Mouse (Mus musculus) hindbrain, embryonic 16.5 days (tissue): ENCODE measurements at regions not wholly inside any gene's neighbourhood (a gene's known extent, or its start where the extent isn't known, plus 50 kb on each side); places are given as distances from the start of the nearest gene placed in this dataset.

ENCODE experiments used
- ATAC-seq: fragments of 200-750 bp; cut with Nextera tagmentation; 2 replicates; pipeline ENCODE4 v1.8.0; 2017; ENCODE audit warnings: moderate TSS enrichment, moderate library complexity
- H3K27ac ChIP-seq: fragments of 300-500 bp; sonication (generic); 2 replicates; pipeline ENCODE4 v1.5.1; 2014; ENCODE audit warnings: low read depth, mild to moderate bottlenecking, control low read depth, low read length, moderate library complexity
- H3K27me3 ChIP-seq: fragments of 300-500 bp; sonication (generic); replicated peaks from 2 replicates; pipeline ENCODE4 v1.6.1; 2014; ENCODE audit warnings: low read length; ENCODE audit not compliant: control insufficient read depth, insufficient read depth
- H3K36me3 ChIP-seq: fragments of 300-500 bp; sonication (generic); 2 replicates; pipeline ENCODE4 v1.6.1; 2014; ENCODE audit warnings: mild to moderate bottlenecking, low read length, moderate library complexity, mixed read lengths; ENCODE audit not compliant: control insufficient read depth, insufficient read depth
- H3K4me1 ChIP-seq: fragments of 300-500 bp; sonication (generic); 2 replicates; pipeline ENCODE4 v1.6.1; 2014; ENCODE audit warnings: low read depth, low read length; ENCODE audit not compliant: control insufficient read depth, insufficient read depth
- H3K4me2 ChIP-seq: fragments of 300-500 bp; sonication (generic); 2 replicates; pipeline ENCODE4 v1.6.1; 2014; ENCODE audit warnings: mild to moderate bottlenecking, low read length, control low read depth, moderate library complexity
- H3K4me3 ChIP-seq: fragments of 300-500 bp; sonication (generic); 2 replicates; pipeline ENCODE4 v1.5.1; 2014; ENCODE audit warnings: mild to moderate bottlenecking, low read length, control low read depth, moderate library complexity
- H3K9ac ChIP-seq: fragments of 300-500 bp; sonication (generic); 2 replicates; pipeline ENCODE4 v1.6.1; 2014; ENCODE audit warnings: low read depth, mild to moderate bottlenecking, control low read depth, low read length, moderate library complexity
- H3K9me3 ChIP-seq: fragments of 300-500 bp; sonication (generic); 2 replicates; pipeline ENCODE4 v1.6.1; 2014; ENCODE audit warnings: mild to moderate bottlenecking, low read length, moderate library complexity; ENCODE audit not compliant: control insufficient read depth
- WGBS: fragments of 180-500 bp; shearing (Covaris S2); extraction: QIAGEN DNeasy Blood & Tissue Kit; methylation state at CpG from one replicate; pipeline ENCODE4 v1.1.7; 2014; 5-methylcytosine and 5-hydroxymethylcytosine counted together

DNA sequence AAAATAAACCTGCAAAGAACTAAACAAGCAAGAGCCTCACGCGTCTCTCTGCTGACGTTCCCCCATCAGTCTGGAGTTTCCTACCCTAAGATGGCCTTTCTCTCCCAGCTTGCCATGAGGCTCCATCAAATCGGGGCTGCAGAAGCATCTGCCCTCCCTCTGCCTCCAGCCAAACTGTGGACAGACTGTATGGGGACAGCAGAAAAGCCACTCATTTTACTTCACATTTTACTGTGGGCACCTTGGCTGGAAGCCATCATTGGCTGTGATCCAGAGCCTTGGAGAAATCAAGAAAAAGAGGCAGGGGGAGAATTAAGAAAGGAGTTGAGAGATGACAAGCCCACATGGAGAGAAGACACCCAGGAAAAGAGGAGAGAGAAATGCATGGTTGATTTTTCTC is 225.9 kb upstream of the 3110018I06Rik start:
- no peaks in the 10 kb centered on the region for H3K27me3 ChIP-seq
- H3K36me3 ChIP-seq: no peaks in the 10 kb centered on the region
- WGBS: 66% methylated on average over 4 of the region's 4 CpGs
- ATAC-seq: no peak
- no peaks in the 10 kb centered on the region for H3K9me3 ChIP-seq
- H3K9ac ChIP-seq: no peak overlapping the region
- no peaks in the 10 kb centered on the region for H3K4me1 ChIP-seq
- no peak overlapping the region for H3K4me3 ChIP-seq
- no peak overlapping the region for H3K27ac ChIP-seq
- no peak overlapping the region for H3K4me2 ChIP-seq

DNA sequence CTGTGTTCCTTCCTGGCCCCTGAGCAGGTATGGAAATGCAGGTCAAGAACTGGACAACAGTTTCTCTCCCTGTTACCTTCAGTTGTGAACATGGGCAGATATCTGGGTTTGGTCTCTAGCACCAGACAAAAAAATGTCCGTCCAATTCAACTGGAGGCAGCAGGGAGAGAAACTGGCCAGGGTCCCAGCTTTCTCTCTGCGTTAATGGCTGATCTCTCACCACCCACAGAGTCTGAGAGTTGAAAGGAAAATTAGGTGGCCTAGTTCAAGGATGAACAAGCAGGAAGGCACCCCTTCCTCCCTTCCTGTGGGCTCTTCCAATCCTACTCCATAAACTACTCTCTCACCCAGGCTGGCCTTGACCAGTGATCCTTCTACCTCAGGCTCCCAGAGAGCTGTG is 221.7 kb upstream of the 3110018I06Rik start:
- ATAC-seq: no peak
- no peaks in the 10 kb centered on the region for H3K9me3 ChIP-seq
- H3K4me3 ChIP-seq: no peak overlapping the region
- H3K36me3 ChIP-seq: no peaks in the 10 kb centered on the region
- H3K27me3 ChIP-seq: no peaks in the 10 kb centered on the region
- H3K27ac ChIP-seq: no peak overlapping the region
- no peak overlapping the region for H3K9ac ChIP-seq
- 54% methylated on average over 2 of the region's 2 CpGs for WGBS
- no peaks in the 10 kb centered on the region for H3K4me1 ChIP-seq
- no peak overlapping the region for H3K4me2 ChIP-seq

DNA sequence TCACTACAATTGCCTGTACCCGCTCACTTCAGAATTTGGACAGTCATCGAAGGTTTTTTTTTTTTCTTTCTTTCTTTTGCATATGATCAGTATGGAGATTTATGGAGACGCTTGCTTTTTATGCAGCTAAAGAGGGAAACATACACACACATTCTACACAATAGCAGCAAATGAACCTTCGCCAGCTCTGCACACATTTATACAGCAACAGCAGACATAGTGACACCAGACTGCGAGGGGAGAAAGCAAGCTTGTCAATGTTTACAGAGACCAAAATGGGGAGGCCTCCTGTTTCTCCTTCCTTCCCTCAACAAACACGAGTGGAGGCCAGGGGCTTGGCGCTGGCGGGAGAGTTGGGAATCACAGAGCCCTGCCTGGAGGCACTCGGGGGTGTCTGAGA is 202.8 kb upstream of the 3110018I06Rik start:
- no peak overlapping the region for H3K27ac ChIP-seq
- H3K36me3 ChIP-seq: no peaks in the 10 kb centered on the region
- WGBS: 68% methylated on average over 9 of the region's 9 CpGs
- no peaks in the 10 kb centered on the region for H3K4me1 ChIP-seq
- H3K9me3 ChIP-seq: no peaks in the 10 kb centered on the region
- no peak overlapping the region for H3K4me3 ChIP-seq
- no peak overlapping the region for H3K9ac ChIP-seq
- ATAC-seq: no peak
- H3K4me2 ChIP-seq: no peak overlapping the region
- no peaks in the 10 kb centered on the region for H3K27me3 ChIP-seq

DNA sequence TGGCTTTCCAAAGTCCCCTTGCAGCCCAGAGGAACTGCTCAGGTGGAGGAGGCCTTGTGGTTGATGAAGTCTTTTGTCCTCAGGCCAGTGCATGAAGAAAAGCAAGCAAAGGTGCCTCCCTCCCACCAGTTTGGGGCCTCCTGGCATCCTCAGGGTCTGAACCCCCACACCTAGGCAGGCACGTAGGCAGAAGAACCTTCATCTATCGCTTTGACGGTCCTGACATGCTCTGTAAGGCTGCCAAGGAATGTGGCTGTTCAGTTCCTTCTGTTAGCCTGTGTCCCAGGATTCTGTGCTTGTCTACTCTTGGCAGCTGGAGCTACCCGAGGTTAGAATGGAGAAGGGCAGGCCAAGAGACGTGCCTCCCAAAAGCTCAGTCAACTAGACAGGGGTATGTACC is 197.1 kb upstream of the 3110018I06Rik start:
- Histone ChIP-seq H3K4me1 (no peaks in the 10 kb centered on the region), H3K9me3 (no peaks in the 10 kb centered on the region), H3K4me3 (no peak overlapping the region), H3K9ac (no peak overlapping the region), H3K4me2 (no peak overlapping the region), H3K27me3 (no peaks in the 10 kb centered on the region), H3K27ac (no peak overlapping the region), H3K36me3 (no peaks in the 10 kb centered on the region)
- no peak for ATAC-seq
- 79% methylated on average over 5 of the region's 5 CpGs for WGBS

DNA sequence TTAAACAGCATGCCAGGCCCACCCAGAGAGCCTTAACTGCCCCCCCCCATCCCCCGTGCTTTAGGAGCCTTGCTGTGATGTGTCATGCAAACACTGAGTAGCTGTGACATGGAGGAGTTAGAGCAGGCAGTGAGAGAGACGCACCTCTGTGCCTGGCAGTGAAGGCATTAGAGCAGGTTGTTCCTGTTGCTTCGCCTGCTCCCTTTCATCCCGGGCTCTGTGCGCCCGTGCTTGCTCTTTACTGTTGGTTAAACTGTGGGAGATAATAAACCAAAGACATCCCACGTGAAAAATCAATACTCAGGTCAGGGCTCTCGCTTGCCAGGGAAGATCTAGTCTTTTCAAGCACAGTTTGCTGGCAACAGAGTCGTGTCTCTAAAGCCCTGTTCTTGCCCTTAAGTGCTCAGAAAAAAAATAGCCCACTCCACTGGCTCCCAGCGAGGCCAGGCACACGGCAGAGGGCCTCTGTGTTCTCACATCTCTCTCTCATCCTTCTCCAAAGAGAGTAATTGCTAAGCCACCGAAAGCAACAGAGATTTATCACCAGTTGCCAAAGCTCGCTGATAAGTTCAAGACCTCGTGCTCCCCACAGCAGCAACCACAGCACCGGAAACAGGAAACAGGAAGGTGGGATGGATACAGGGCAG is 181.2 kb upstream of the 3110018I06Rik start:
- Histone ChIP-seq H3K27ac (no peak overlapping the region), H3K4me3 (no peak overlapping the region), H3K4me2 (no peak overlapping the region), H3K9ac (no peak overlapping the region), H3K9me3 (no peaks in the 10 kb centered on the region), H3K27me3 (no peaks in the 10 kb centered on the region), H3K36me3 (no peaks in the 10 kb centered on the region), H3K4me1 (no peaks in the 10 kb centered on the region)
- 43% methylated on average over 15 of the region's 15 CpGs for WGBS
- no peak for ATAC-seq

DNA sequence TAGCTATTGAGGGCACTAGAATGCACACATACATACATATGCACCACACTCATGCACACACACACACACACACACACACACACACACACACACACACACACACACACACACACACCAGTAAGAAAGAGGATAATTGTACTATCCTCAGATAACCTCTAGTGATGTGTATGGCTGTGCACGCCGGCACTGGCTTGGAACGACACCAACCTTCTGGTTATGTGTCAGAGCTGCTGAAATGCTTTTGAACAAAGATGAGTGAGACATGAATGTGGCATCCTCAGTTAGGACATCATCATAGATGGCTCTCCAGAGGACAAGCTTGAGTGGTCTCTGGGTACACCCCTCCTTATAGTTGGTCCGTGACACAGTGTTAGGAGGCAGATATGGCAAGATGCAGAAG is 173.0 kb upstream of the 3110018I06Rik start:
- ATAC-seq: no peak
- no peak overlapping the region for H3K4me3 ChIP-seq
- H3K9me3 ChIP-seq: no peaks in the 10 kb centered on the region
- H3K4me1 ChIP-seq: no peaks in the 10 kb centered on the region
- H3K36me3 ChIP-seq: no peaks in the 10 kb centered on the region
- no peaks in the 10 kb centered on the region for H3K27me3 ChIP-seq
- H3K27ac ChIP-seq: no peak overlapping the region
- H3K9ac ChIP-seq: no peak overlapping the region
- WGBS: 93% methylated on average over 4 of the region's 4 CpGs
- no peak overlapping the region for H3K4me2 ChIP-seq

DNA sequence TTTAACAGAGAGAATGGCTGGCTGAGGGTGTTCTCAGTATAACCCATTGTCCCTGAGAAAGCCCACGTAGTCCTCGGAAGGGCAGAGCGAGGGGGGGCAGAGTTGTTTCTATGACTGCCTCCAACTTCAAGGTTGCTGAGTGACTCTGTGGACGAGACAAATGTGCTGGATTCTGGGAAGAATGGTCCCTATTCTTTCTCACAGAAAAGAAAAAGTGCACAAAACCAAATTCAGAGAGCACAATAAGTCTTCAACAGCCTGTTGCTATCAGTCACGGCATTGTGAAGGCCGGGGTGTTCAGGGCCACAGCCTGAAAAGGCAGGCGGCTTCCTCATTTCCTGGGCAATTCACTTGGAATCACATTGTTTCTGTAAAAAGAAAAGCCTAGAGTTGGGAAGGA is 165.6 kb upstream of the 3110018I06Rik start:
- WGBS: 19% methylated on average over 7 of the region's 7 CpGs
- Histone ChIP-seq H3K27ac (no peak overlapping the region), H3K36me3 (no peaks in the 10 kb centered on the region), H3K4me1 (no peaks in the 10 kb centered on the region), H3K9ac (no peak overlapping the region), H3K27me3 (no peaks in the 10 kb centered on the region), H3K9me3 (0 out of 2 replicates have a peak, but pooled peaks cover 3% of the 10 kb centered on the region), H3K4me2 (no peak overlapping the region), H3K4me3 (no peak overlapping the region)
- ATAC-seq: no peak

DNA sequence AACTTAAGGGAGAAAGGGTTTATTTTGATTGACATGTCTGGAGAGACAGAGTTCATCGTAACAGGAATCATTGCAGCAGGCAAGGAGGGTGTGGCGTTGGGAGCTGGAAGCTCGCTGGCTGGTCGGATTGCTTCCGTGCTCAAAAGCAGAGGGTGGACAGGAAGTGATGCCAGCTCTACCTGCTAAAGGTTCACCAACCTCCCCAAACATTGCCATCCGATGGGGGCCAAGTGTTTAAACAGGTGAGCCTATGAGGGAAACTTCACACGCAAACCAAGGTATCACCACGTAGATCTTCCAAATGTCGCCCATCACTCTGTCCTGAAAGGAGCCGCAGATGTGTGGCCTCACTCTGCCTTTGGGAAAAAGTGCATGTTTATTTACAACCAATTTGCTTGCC is 162.3 kb upstream of the 3110018I06Rik start:
- no peak overlapping the region for H3K9ac ChIP-seq
- H3K9me3 ChIP-seq: 0 out of 2 replicates have a peak, but pooled peaks cover 3% of the 10 kb centered on the region
- no peak overlapping the region for H3K4me3 ChIP-seq
- no peaks in the 10 kb centered on the region for H3K4me1 ChIP-seq
- no peaks in the 10 kb centered on the region for H3K36me3 ChIP-seq
- 0 out of 2 replicates have a peak, but pooled peaks cover 2% of the 10 kb centered on the region for H3K27me3 ChIP-seq
- H3K27ac ChIP-seq: no peak overlapping the region
- H3K4me2 ChIP-seq: no peak overlapping the region
- WGBS: 97% methylated on average over 10 of the region's 10 CpGs
- ATAC-seq: no peak

DNA sequence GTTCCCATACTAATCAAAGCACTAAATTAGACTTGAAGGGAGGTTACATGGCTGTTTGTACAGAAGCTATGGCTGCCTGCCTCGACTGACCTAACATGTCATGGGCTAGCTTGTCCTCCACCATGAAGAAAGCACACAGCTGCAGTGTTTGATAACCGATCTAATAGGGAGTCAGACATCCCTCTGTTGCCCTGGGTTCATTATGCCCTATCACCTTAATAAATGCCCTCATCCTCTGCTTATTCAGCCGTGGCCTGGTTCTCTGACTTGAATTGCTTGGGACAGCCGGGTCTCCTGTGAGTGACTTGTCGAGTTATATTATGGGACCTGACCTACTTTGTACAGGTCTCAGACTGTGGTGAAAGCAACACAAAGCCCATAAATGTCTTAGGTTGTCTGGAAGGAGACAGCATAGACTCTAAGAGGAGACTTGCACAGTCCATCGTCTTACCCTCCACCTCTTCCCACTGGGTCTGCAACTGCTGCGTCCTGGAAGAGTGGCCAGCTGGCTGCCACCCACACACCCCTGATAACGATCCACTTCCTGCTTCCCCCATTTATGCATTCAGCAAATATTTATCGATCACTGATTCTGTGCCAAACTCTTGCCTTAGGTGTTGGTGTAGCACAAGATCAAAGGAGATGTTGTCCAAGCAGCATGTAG is 161.2 kb upstream of the 3110018I06Rik start:
- 77% methylated on average over 9 of the region's 9 CpGs for WGBS
- no peak overlapping the region for H3K27ac ChIP-seq
- H3K9ac ChIP-seq: no peak overlapping the region
- 0 out of 2 replicates have a peak, but pooled peaks cover 3% of the 10 kb centered on the region for H3K9me3 ChIP-seq
- H3K27me3 ChIP-seq: 0 out of 2 replicates have a peak, but pooled peaks cover 2% of the 10 kb centered on the region
- H3K4me1 ChIP-seq: no peaks in the 10 kb centered on the region
- H3K36me3 ChIP-seq: no peaks in the 10 kb centered on the region
- no peak overlapping the region for H3K4me2 ChIP-seq
- no peak for ATAC-seq
- H3K4me3 ChIP-seq: no peak overlapping the region
